Mouse (Mus musculus): ENCODE data around the gene Rtkn2. TPM values are rescaled to one million over a fixed set of nuclear protein-coding genes. Genes with fewer than 3 reads are reported as not detected.

Rtkn2 gene
- polyA plus RNA-seq, 1 experiment from 2014 or later, result 6.7 TPM

DNA sequence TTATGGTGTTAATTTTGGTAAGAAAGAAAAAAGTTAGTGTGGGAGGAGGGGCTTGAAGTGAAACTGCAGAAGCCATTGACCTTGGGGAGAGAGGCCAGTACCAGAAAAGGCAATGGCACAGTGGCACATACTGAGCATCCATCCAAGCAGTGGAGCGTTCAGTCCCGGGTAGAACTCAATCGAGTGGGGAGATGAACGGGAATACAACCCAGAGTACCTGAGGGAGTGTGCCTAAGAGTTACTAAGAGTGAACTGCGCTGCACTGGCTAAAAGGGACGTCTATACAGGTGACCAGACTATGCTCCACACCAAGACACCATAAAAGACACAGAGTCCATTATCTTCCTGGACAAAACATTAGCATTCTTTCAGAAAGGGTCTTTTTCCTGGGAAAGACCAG is 128.3 kb downstream of the Rtkn2 start:
- H3K4me3 ChIP-seq, result no peak overlapping the region
- peak overlapping the region; percentile 53; the same call in 1 of the 2 replicates for H3K27ac ChIP-seq (replicated peaks)
- ATAC-seq (ENCODE audit: extremely low read depth, insufficient number of reproducible peaks, low FRiP score, low TSS enrichment), result no peak
- H3K27me3 ChIP-seq (replicated peaks), result no peaks in the 10 kb centered on the region
- H3K9me3 ChIP-seq, result no peaks in the 10 kb centered on the region
- WGBS, result 81% methylated on average over 6 of the region's 6 CpGs
- peaks cover 68% of the 10 kb centered on the region for H3K4me1 ChIP-seq
- H3K9ac ChIP-seq, result no peak overlapping the region
- H3K4me2 ChIP-seq, result no peak overlapping the region
- peaks cover 22% of the 10 kb centered on the region for H3K36me3 ChIP-seq

Other genes starting within 250 kb of the Rtkn2 start
- 0.45 and 0.90 TPM in 2 replicates for gene Zfp365, start 66.9 kb upstream of the Rtkn2 start, polyA plus RNA-seq (2015; fragmentation: Nextera tagmentation; extraction: Ambion mirVana)